Mouse (Mus musculus): ENCODE data around the gene Mtr.
A peak's percentile ranks its signal among the peaks of the same experiment; 100 is the strongest.

Mtr gene

GRCm38 (mm10) chr13:12257391-12258380 is at the start of gene Mtr:
Gene Mtr, minus strand, starts transcription at chr13:12258113.
- peak; percentile 92 to 96 for DNase-seq

DNA sequence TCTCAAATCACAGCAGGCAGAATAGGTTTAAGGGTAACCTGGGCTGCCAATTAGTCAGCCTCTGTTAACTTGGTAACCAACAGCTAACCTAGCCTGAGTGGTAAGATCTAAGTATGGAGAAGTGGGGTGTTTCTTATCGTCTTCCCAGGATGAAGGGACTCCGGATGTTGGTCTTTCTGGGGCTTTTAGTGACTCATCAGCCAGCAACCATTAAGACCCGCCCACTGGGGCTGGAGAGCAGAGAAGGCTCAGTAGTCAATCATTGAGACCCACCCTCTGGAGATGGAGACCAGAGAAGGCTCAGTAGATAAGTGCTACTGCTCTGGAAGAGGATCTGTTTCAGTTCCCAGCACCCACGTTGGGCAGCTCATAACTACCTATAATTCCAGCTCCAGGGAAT is 49.4 kb upstream of the Mtr start:
- DNase-seq = no peak

DNA sequence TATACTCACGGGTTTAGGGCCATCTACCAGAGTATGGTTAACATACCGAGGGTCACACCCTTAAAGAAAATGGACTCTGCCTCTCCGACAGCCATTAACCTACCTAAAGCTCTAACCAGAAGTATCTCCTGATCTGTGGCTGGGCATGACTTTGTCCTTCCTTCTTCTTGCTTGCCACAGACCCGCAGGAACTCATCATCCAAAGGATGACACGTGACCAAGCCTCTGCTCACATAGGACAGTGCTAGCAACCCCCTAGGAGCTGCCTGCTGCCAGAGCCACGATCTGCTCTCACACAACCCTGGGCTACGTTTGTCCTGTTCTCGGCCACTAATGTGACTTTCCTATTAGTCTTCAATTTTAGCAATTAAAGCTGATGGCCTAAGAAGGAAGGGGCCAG is 47.6 kb upstream of the Mtr start:
- no peak for DNase-seq

GRCm38 (mm10) chr13:12304991-12305390 is 47.1 kb upstream of the Mtr start:
- no peak for DNase-seq

DNA sequence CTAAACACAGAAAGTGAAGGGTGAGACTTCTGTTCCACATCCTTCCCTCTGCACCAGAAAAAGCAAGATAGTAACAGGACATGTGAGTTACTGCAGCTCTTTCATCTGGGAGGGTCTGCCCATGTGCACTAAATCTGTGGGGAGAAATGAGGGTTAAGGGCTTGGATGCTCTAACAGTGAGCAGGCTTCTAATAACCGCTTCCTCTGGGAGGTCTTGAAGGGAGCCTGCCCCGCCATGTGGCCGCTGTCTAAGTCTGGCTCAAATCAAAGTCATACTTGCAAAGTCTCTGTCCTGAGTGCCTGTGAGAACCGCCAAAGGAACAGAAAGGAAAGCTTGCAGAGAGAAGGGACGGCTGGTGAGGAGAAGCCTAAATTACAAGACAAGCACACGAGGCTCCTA is 39.9 kb upstream of the Mtr start:
- DNase-seq = no peak

GRCm38 (mm10) chr13:12296701-12297100 is 38.8 kb upstream of the Mtr start:
- no peak for DNase-seq

GRCm38 (mm10) chr13:12293810-12294209 is 35.9 kb upstream of the Mtr start:
- no peak for DNase-seq

GRCm38 (mm10) chr13:12290700-12291099 is 32.8 kb upstream of the Mtr start:
- no peak for DNase-seq

DNA sequence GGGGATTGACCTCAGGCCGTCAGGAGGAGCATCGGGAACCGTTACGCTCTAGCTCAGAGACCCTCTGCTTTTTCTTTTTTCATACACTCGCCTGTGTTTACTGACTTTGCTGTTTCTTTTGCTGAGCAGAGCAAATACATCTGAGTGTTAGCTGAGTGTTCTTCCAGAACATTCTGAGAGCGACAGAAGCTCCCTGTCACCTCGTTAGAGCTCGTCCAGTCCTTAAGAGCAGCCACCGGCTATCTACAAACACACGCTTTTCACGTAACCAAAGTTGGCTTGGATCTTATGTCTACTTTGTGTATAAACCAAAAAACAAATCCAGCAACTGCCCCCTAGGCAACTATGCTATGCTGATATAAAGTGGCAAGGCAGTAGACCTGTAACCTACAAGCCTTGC is 26.6 kb upstream of the Mtr start:
- no peak for DNase-seq

DNA sequence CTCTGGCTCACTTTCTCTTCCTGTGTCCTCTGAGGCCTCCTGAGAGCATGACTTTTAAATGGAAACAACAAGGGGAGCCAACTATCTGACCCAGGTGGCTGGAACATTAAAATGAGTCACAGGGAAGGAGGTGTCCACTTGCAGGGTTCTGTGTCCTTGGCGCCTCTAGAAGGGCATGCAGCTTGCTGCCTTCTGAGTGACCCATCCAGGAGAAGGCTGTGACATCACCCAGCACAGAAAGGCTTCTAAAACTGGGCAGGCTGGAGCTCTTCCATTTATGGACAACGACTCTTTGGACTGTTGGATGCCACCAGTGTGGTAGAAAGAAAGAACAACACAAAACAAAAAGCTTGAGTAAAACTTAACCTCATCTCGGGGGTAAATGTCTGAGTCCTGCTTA is 25.9 kb upstream of the Mtr start:
- DNase-seq = no peak

GRCm38 (mm10) chr13:12274721-12275120 is 16.8 kb upstream of the Mtr start:
- no peak for DNase-seq

GRCm38 (mm10) chr13:12274220-12274619 is 16.3 kb upstream of the Mtr start:
- DNase-seq = no peak

DNA sequence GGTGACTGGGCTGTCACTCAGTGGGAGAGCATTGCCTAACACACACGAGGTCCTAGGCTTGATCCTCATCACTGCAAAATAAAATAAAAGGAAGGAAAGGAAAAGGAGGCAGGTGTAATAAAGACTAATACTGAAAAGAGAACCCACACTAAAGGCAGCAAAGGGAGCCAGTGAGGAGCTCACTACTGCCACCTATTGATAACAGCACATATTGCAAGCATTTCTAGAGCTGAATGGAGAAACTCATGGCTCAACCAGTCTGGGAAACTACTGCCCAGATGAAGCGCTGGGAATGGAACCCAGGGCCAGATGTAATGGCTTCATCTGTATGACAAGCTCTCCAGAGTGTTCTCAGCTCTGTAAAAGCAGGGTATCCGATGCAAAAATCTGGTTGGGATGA is 15.0 kb upstream of the Mtr start:
- no peak for DNase-seq

DNA sequence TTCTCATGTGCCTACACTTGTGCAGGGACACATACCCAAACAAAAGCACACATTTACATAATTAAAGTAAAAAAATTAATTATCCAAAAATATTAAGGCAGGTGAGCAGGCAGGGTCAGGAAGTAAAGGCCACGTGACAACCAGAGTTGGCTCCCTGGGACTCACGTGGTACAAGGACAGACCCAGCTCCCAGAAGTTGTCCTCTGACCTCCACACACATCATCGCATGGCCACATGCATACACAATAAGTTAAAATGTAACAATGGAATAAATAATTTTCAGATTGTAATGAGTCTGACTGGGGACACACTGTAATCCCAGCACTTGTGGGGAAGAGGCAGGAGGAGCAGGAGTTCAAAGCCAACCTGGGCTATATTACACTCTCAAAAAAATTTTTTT is 10.1 kb upstream of the Mtr start:
- no peak for DNase-seq

GRCm38 (mm10) chr13:12267097-12267496 is 9.2 kb upstream of the Mtr start:
- DNase-seq = no peak

- no peak for DNase-seq
Measured at GRCm38 (mm10) chr13:12263996-12264395, 6.1 kb upstream of the Mtr start.

GRCm38 (mm10) chr13:12261505-12261904 is 3.6 kb upstream of the Mtr start:
- no peak for DNase-seq

- no peak for DNase-seq
Measured at GRCm38 (mm10) chr13:12256871-12257390, 982 bp downstream of the Mtr start.

DNA sequence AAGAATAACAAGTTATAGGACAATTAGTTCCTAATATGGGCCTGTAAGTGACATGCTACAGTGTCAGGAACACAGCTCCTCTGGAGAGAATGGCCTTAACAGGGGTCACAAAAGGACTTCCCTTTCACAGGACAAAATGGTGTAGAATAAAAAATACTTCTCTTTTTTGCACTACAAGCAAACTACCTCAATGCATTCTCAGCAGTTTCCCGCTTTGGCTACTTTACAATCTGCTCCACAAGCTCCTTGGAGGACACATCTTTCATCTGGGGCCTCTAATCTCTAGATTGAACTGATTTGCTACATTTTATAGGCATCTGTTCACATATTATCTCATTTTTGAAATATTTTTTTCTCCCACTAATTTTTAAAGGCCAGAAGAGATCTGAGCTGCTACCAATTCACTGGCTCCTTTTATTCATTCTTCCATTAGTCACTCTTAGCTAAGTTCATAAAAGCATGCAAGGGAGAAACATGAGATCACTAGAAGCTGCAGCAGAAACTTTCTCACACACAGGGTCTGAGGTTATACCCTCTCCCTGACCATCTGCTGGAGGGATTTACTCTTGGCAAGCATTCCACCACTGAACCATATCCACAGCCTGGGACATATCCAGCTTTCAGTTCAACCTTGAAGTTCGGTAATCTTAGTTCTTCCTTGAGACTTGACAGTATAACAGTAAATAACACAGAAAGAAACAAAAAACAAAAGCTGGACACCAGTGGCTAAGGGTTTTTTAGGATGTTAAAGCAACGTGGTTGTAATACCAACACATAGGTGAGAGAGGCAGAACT is 1.8 kb downstream of the Mtr start:
- no peak for DNase-seq

DNA sequence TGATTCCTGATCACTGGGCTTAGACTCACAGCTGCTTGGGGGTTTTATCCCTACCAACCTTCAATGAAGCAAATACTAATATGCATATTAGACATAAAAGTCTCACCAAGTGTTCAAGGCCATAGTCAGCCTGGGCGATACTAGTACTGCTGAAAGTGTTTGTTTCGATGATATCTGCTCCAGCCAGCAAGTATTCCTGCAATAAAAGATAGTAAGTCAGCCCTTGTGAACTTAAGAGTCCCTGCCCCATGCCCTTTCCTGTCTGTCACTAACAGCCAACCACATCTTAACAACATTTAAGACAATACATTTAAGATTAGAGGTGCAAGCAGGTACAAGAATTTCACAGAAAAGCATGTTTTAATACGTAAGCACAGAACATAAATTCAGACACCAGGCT is 7.4 kb downstream of the Mtr start:
- no peak for DNase-seq

- DNase-seq = no peak
Measured at GRCm38 (mm10) chr13:12249195-12249898, 8.6 kb downstream of the Mtr start.

GRCm38 (mm10) chr13:12245938-12246337 is 12.0 kb downstream of the Mtr start:
- DNase-seq = no peak

DNA sequence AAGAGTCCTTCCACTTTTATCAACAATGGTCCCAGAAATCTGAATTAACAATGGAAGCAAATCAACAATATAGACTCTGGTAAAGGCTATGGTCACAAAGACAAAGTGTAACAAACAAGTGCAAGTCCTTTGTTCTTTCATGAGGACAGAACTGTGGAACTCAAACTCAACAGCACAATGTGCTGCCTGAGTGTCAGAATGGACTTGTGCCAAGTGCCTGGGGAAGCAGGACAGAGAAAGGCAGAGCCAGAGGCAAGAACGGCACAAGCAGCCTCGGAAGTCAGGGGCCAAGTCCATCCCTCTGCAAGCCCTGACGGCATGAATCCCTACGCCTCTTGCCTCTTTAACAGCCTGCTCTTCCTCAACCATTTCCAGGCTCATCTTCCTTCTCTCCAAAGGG is 13.9 kb downstream of the Mtr start:
- DNase-seq = no peak
